Mouse (Mus musculus) heart, adult 2 months (tissue): ENCODE measurements at regions not wholly inside any gene's neighbourhood (a gene's known extent, or its start where the extent isn't known, plus 50 kb on each side); places are given as distances from the start of the nearest gene placed in this dataset.

Source experiments
- DNase-seq, 2 experiments: peaks; one replicate each; pipeline ENCODE4 v3.0.0; 2021
- H3K27ac ChIP-seq: fragments of 200-600 bp; 2 replicates; pipeline ENCODE4 v1.8.1; 2022
- H3K27me3 ChIP-seq: fragments of 200-500 bp; 2 replicates; pipeline ENCODE4 v1.6.1; 2012; ENCODE audit warnings: mild to moderate bottlenecking, low read length, inconsistent platforms, mixed read lengths; ENCODE audit not compliant: control insufficient read depth, insufficient read depth
- H3K36me3 ChIP-seq: fragments of 200-500 bp; 2 replicates; pipeline ENCODE4 v1.6.1; 2012; ENCODE audit warnings: low read length, inconsistent platforms; ENCODE audit not compliant: control insufficient read depth, insufficient read depth
- H3K4me1 ChIP-seq: fragments of 200-500 bp; 2 replicates; pipeline ENCODE4 v1.6.1; 2011; ENCODE audit warnings: low read length; ENCODE audit not compliant: control insufficient read depth, insufficient read depth
- H3K4me3 ChIP-seq: fragments of 200-600 bp; 2 replicates; pipeline ENCODE4 v1.8.1; 2022
- H3K79me2 ChIP-seq: fragments of 200-500 bp; replicated peaks from 2 replicates; pipeline ENCODE4 v1.6.1; 2012; ENCODE audit warnings: mild to moderate bottlenecking, inconsistent platforms, low read length, moderate library complexity, mixed read lengths; ENCODE audit not compliant: control insufficient read depth, insufficient read depth
- H3K9ac ChIP-seq: fragments of 200-500 bp; 2 replicates; pipeline ENCODE4 v1.6.1; 2012; ENCODE audit warnings: low read depth, mild to moderate bottlenecking, control low read depth, inconsistent platforms, low read length, mixed read lengths
- CTCF ChIP-seq: fragments of 200-600 bp; IDR thresholded peaks from 2 replicates; pipeline ENCODE4 v1.8.1; 2022; ENCODE audit warnings: antibody characterized with exemption, mild to moderate bottlenecking, moderate library complexity
- EP300 ChIP-seq: fragments of 200-500 bp; IDR thresholded peaks from 2 replicates; pipeline ENCODE4 v1.6.1; 2011; ENCODE audit warnings: low read depth, low read length, control low read depth; ENCODE audit not compliant: insufficient read depth
- POLR2A ChIP-seq: fragments of 200-500 bp; IDR thresholded peaks from 2 replicates; pipeline ENCODE4 v1.6.1; 2011; ENCODE audit warnings: mild to moderate bottlenecking, low read depth, low read length, control low read depth; ENCODE audit not compliant: insufficient read depth
- WGBS: fragments of 180-500 bp; shearing (Covaris S2); methylation state at CpG from one replicate; pipeline ENCODE4 v1.1.7; 2018; 5-methylcytosine and 5-hydroxymethylcytosine counted together
- intact Hi-C: fragments of 180-260 bp; cut with DNase I; formaldehyde crosslinking; loops from one replicate; pipeline ENCODE4 v1.15.1; 2025

GRCm38 (mm10) chr2:149614078-149614939 is 209.5 kb downstream of the Cst10 start:
- no peak for TF ChIP-seq CTCF
- TF ChIP-seq EP300, result no peak
- no peak for TF ChIP-seq POLR2A

GRCm38 (mm10) chr2:149625626-149626025 is 203.4 kb upstream of the Syndig1 start:
- no peak overlapping the region for H3K9ac ChIP-seq
- WGBS, result 6% methylated on average over 1 of the region's 1 CpGs
- H3K4me3 ChIP-seq, result no peak overlapping the region
- TF ChIP-seq POLR2A, result no peak
- TF ChIP-seq CTCF, result no peak
- no peak for TF ChIP-seq EP300
- no peaks in the 10 kb centered on the region for H3K4me1 ChIP-seq
- intact Hi-C loops, result no loop called here
- DNase-seq, result peak; percentile 25 to 49
- no peaks in the 10 kb centered on the region for H3K27me3 ChIP-seq
- no peaks in the 10 kb centered on the region for H3K79me2 ChIP-seq
- no peak overlapping the region for H3K27ac ChIP-seq
- no peaks in the 10 kb centered on the region for H3K36me3 ChIP-seq

More at GRCm38 (mm10) chr2:149614078-149614939, 209.5 kb downstream of the Cst10 start:
- Histone ChIP-seq H3K4me1 (no peaks in the 10 kb centered on the region), H3K79me2 (no peaks in the 10 kb centered on the region), H3K27me3 (no peaks in the 10 kb centered on the region), H3K27ac (no peak overlapping the region), H3K4me3 (no peak overlapping the region), H3K36me3 (no peaks in the 10 kb centered on the region), H3K9ac (no peak overlapping the region)
- 84% methylated on average over 2 of the region's 2 CpGs for WGBS
- DNase-seq, result no peak
- intact Hi-C loops, result no loop called here

- no peak overlapping the region for H3K4me3 ChIP-seq
- TF ChIP-seq POLR2A (no peak), EP300 (no peak), CTCF (no peak)
- DNase-seq, result no peak
- no peaks in the 10 kb centered on the region for H3K4me1 ChIP-seq
- intact Hi-C loops, result no loop called here
- H3K27me3 ChIP-seq, result no peaks in the 10 kb centered on the region
- H3K36me3 ChIP-seq, result no peaks in the 10 kb centered on the region
- H3K9ac ChIP-seq, result no peak overlapping the region
- WGBS, result 83% methylated on average over 3 of the region's 3 CpGs
- no peak overlapping the region for H3K27ac ChIP-seq
- H3K79me2 ChIP-seq, result no peaks in the 10 kb centered on the region
Observed at GRCm38 (mm10) chr2:149641207-149641606, 187.8 kb upstream of the Syndig1 start.

- Histone ChIP-seq H3K9ac (no peak overlapping the region), H3K79me2 (no peaks in the 10 kb centered on the region), H3K27me3 (no peaks in the 10 kb centered on the region), H3K27ac (no peak overlapping the region), H3K4me3 (no peak overlapping the region), H3K4me1 (no peaks in the 10 kb centered on the region), H3K36me3 (no peaks in the 10 kb centered on the region)
- intact Hi-C loops, result no loop called here
- TF ChIP-seq CTCF (no peak), POLR2A (no peak), EP300 (no peak)
- WGBS, result 28% methylated on average over 2 of the region's 2 CpGs
- no peak for DNase-seq
Observed at GRCm38 (mm10) chr2:149651829-149652228, 177.2 kb upstream of the Syndig1 start.

- Histone ChIP-seq H3K9ac (no peak overlapping the region), H3K36me3 (no peaks in the 10 kb centered on the region), H3K27ac (no peak overlapping the region), H3K79me2 (no peaks in the 10 kb centered on the region), H3K4me3 (no peak overlapping the region), H3K27me3 (no peaks in the 10 kb centered on the region), H3K4me1 (no peaks in the 10 kb centered on the region)
- DNase-seq, result no peak
- intact Hi-C loops, result no loop called here
- no peak for TF ChIP-seq POLR2A
- no peak for TF ChIP-seq EP300
- TF ChIP-seq CTCF, result no peak
- 45% methylated on average over 5 of the region's 5 CpGs for WGBS
Observed at GRCm38 (mm10) chr2:149661086-149661485, 167.9 kb upstream of the Syndig1 start.

GRCm38 (mm10) chr2:149664377-149664776 is 164.6 kb upstream of the Syndig1 start:
- no peak for DNase-seq

More at GRCm38 (mm10) chr2:149664377-149664776, 164.6 kb upstream of the Syndig1 start:
- TF ChIP-seq EP300, result no peak
- TF ChIP-seq CTCF, result no peak
- no peak for TF ChIP-seq POLR2A
- intact Hi-C loops, result no loop called here
- Histone ChIP-seq H3K4me1 (no peaks in the 10 kb centered on the region), H3K79me2 (no peaks in the 10 kb centered on the region), H3K9ac (no peak overlapping the region), H3K27me3 (no peaks in the 10 kb centered on the region), H3K27ac (no peak overlapping the region), H3K36me3 (no peaks in the 10 kb centered on the region), H3K4me3 (no peak overlapping the region)
